Mouse (Mus musculus) forebrain, embryonic 13.5 days (tissue): ENCODE data around the gene Mvp. TPM values are rescaled to one million over a fixed set of nuclear protein-coding genes. Genes with fewer than 3 reads are reported as not detected.

Experiments
- ATAC-seq: fragments of 200-750 bp; cut with Nextera tagmentation; 2 replicates; pipeline ENCODE4 v1.8.0; 2017
- H3K27ac ChIP-seq: fragments of 300-500 bp; sonication (generic); 2 replicates; pipeline ENCODE4 v1.5.1; 2015; ENCODE audit warnings: inconsistent platforms, mild to moderate bottlenecking, moderate library complexity
- H3K27me3 ChIP-seq: fragments of 300-500 bp; sonication (generic); 2 replicates; pipeline ENCODE4 v1.6.1; 2015; ENCODE audit warnings: mild to moderate bottlenecking, inconsistent platforms
- H3K36me3 ChIP-seq: fragments of 300-500 bp; sonication (generic); 2 replicates; pipeline ENCODE4 v1.6.1; 2015; ENCODE audit warnings: mild to moderate bottlenecking, inconsistent platforms; ENCODE audit not compliant: poor library complexity, severe bottlenecking
- H3K4me1 ChIP-seq: fragments of 300-500 bp; sonication (generic); 2 replicates; pipeline ENCODE4 v1.6.1; 2015; ENCODE audit warnings: inconsistent platforms
- H3K4me2 ChIP-seq: fragments of 300-500 bp; sonication (generic); 2 replicates; pipeline ENCODE4 v1.6.1; 2015; ENCODE audit warnings: inconsistent platforms, mild to moderate bottlenecking, moderate library complexity
- H3K4me3 ChIP-seq: fragments of 300-500 bp; sonication (generic); 2 replicates; pipeline ENCODE4 v1.5.1; 2015; ENCODE audit warnings: mild to moderate bottlenecking, inconsistent platforms
- H3K9ac ChIP-seq: fragments of 300-500 bp; sonication (generic); 2 replicates; pipeline ENCODE4 v1.6.1; 2015; ENCODE audit warnings: mild to moderate bottlenecking, inconsistent platforms
- H3K9me3 ChIP-seq: fragments of 300-500 bp; sonication (generic); replicated peaks from 2 replicates; pipeline ENCODE4 v1.6.1; 2016; ENCODE audit warnings: inconsistent platforms
- WGBS: fragments of 180-500 bp; shearing (Covaris S2); methylation state at CpG from one replicate; pipeline ENCODE4 v1.1.7; 2015; 5-methylcytosine and 5-hydroxymethylcytosine counted together
- microRNA-seq: library from miRNA; unstranded; fragments of <30 nt; microRNA quantifications from one replicate; pipeline ENCODE4, GENCODE M21; 2016
- polyA plus RNA-seq: library from polyadenylated mRNA; unstranded; fragments of >200 nt; fragmentation: Nextera tagmentation; extraction: Ambion mirVana; gene quantifications from 2 replicates; pipeline ENCODE4 v1.2.1, GENCODE M21; 2015

The Mvp gene
- polyA plus RNA-seq, 1 experiment from 2014 or later = 3.2 TPM

- Histone ChIP-seq H3K9me3 (no peaks in the 10 kb centered on the region), H3K9ac (peak overlapping the region; percentile 77), H3K4me3 (peak overlapping the region; percentile 60), H3K27me3 (peaks cover 35% of the 10 kb centered on the region), H3K36me3 (peaks cover 7% of the 10 kb centered on the region), H3K4me1 (peaks cover 47% of the 10 kb centered on the region), H3K4me2 (peak overlapping the region; percentile 98), H3K27ac (no peak overlapping the region)
- ATAC-seq = no peak
- WGBS = 27% methylated on average over 4 of the region's 4 CpGs
These were observed 62.7 kb downstream of the Mvp start for GRCm38 (mm10) chr7:126951741-126952140.

- WGBS = 5% methylated on average over 26 of the region's 26 CpGs
- Histone ChIP-seq H3K27ac (peak overlapping the region; percentile 87; the same call in 1 of the 2 replicates), H3K9ac (peak overlapping the region; percentile 77), H3K4me2 (peak overlapping the region; percentile 98), H3K4me1 (peaks cover 47% of the 10 kb centered on the region), H3K9me3 (no peaks in the 10 kb centered on the region), H3K36me3 (peaks cover 7% of the 10 kb centered on the region; the same call in 1 of the 2 replicates), H3K27me3 (peaks cover 35% of the 10 kb centered on the region), H3K4me3 (peak overlapping the region; percentile 60)
- no peak for ATAC-seq
These were observed 63.5 kb downstream of the Mvp start for GRCm38 (mm10) chr7:126950647-126951615.

GRCm38 (mm10) chr7:126949793-126950646, 64.4 kb downstream of the Mvp start, which contains the start of gene Sez6l2:
Sez6l2 (plus strand) TSS chr7:126950563.
- peaks cover 35% of the 10 kb centered on the region for H3K27me3 ChIP-seq

GRCm38 (mm10) chr7:126949403-126949792, 65.0 kb downstream of the Mvp start, which contains the start of gene Asphd1:
Asphd1 (minus strand) TSS chr7:126949582.
- Histone ChIP-seq H3K4me1 (peaks cover 47% of the 10 kb centered on the region), H3K4me2 (peak within 1 kb of the TSS; percentile 98), H3K9ac (peak within 1 kb of the TSS; percentile 77), H3K36me3 (peaks cover 19% of the 10 kb centered on the region), H3K27ac (peak within 1 kb of the TSS; percentile 87), H3K9me3 (no peaks in the 10 kb centered on the region), H3K27me3 (peaks cover 35% of the 10 kb centered on the region), H3K4me3 (peak within 1 kb of the TSS; percentile 60)
- peak; percentile 70 for ATAC-seq
- 2% methylated on average over 20 of the region's 21 CpGs for WGBS

More at GRCm38 (mm10) chr7:126949793-126950646, 64.4 kb downstream of the Mvp start, which contains the start of gene Sez6l2:
- H3K36me3 ChIP-seq = peaks cover 13% of the 10 kb centered on the region
- peak; percentile 87 for ATAC-seq
- H3K9me3 ChIP-seq = no peaks in the 10 kb centered on the region
- WGBS = 1% methylated on average over 42 of the region's 42 CpGs
- H3K4me2 ChIP-seq = peak within 1 kb of the TSS; percentile 98
- H3K27ac ChIP-seq = peak within 1 kb of the TSS; percentile 87
- H3K4me1 ChIP-seq = peaks cover 47% of the 10 kb centered on the region
- H3K4me3 ChIP-seq = peak within 1 kb of the TSS; percentile 60
- H3K9ac ChIP-seq = peak within 1 kb of the TSS; percentile 77

GRCm38 (mm10) chr7:126948626-126949025, 65.8 kb downstream of the Mvp start:
- ATAC-seq = no peak
- H3K4me3 ChIP-seq = peak overlapping the region; percentile 60
- peaks cover 35% of the 10 kb centered on the region for H3K27me3 ChIP-seq
- H3K9ac ChIP-seq = peak overlapping the region; percentile 77
- H3K36me3 ChIP-seq = peaks cover 27% of the 10 kb centered on the region
- H3K4me2 ChIP-seq = peak overlapping the region; percentile 98
- no peaks in the 10 kb centered on the region for H3K9me3 ChIP-seq
- H3K27ac ChIP-seq = peak overlapping the region; percentile 87; the same call in 1 of the 2 replicates
- 81% methylated on average over 10 of the region's 10 CpGs for WGBS
- H3K4me1 ChIP-seq = peaks cover 47% of the 10 kb centered on the region

- Histone ChIP-seq H3K4me1 (peaks cover 36% of the 10 kb centered on the region), H3K9ac (no peak overlapping the region), H3K36me3 (peaks cover 46% of the 10 kb centered on the region), H3K4me3 (no peak overlapping the region), H3K27me3 (peaks cover 18% of the 10 kb centered on the region), H3K9me3 (no peaks in the 10 kb centered on the region), H3K4me2 (no peak overlapping the region), H3K27ac (no peak overlapping the region)
- 29% methylated on average over 3 of the region's 3 CpGs for WGBS
- no peak for ATAC-seq
These were observed 67.9 kb downstream of the Mvp start for GRCm38 (mm10) chr7:126946530-126946929.

GRCm38 (mm10) chr7:126941801-126942200, 72.6 kb downstream of the Mvp start:
- no peak overlapping the region; the same call in 1 of the 2 replicates for H3K27ac ChIP-seq
- H3K4me3 ChIP-seq = no peak overlapping the region
- peaks cover 58% of the 10 kb centered on the region for H3K36me3 ChIP-seq
- no peaks in the 10 kb centered on the region for H3K27me3 ChIP-seq
- H3K4me2 ChIP-seq = no peak overlapping the region
- peaks cover 9% of the 10 kb centered on the region; the same call in 1 of the 2 replicates for H3K4me1 ChIP-seq
- ATAC-seq = 0 out of 2 replicates have a peak, but pooled peaks have one; percentile 41
- 70% methylated on average over 5 of the region's 5 CpGs for whole genome bisulfite sequencing
- no peak overlapping the region for H3K9ac ChIP-seq
- H3K9me3 ChIP-seq = no peaks in the 10 kb centered on the region

- H3K36me3 ChIP-seq = peaks cover 59% of the 10 kb centered on the region
- no peak overlapping the region for H3K27ac ChIP-seq
- no peak overlapping the region for H3K4me3 ChIP-seq
- H3K9ac ChIP-seq = no peak overlapping the region
- no peaks in the 10 kb centered on the region for H3K27me3 ChIP-seq
- 60% methylated on average over 6 of the region's 6 CpGs for WGBS
- peaks cover 9% of the 10 kb centered on the region; the same call in 1 of the 2 replicates for H3K4me1 ChIP-seq
- no peak overlapping the region for H3K4me2 ChIP-seq
- no peaks in the 10 kb centered on the region for H3K9me3 ChIP-seq
- no peak for ATAC-seq
These were observed 73.2 kb downstream of the Mvp start for GRCm38 (mm10) chr7:126941171-126941570.

Small RNA genes lying within 50 kb of the gene (microRNA-seq; reads per million reads assigned to microRNA genes)
- gene Gm44343 = not detected

Other genes starting within 250 kb of the Mvp start
- 1.7 and 2.8 TPM in 2 replicates for gene Gdpd3, start 248.3 kb downstream of the Mvp start, polyA plus RNA-seq
- 124 and 143 TPM in 2 replicates for gene Ypel3, start 237.7 kb downstream of the Mvp start, polyA plus RNA-seq
- gene Tbx6, start 233.1 kb downstream of the Mvp start, polyA plus RNA-seq = 0.43 and 0.55 TPM in 2 replicates
- gene Ppp4c, start 222.1 kb downstream of the Mvp start, polyA plus RNA-seq = 246 and 258 TPM in 2 replicates
- 27.0 and 30.0 TPM in 2 replicates for gene Fam57b, start 217.0 kb downstream of the Mvp start, polyA plus RNA-seq
- gene 4930451I11Rik, start 183.0 kb downstream of the Mvp start, polyA plus RNA-seq = not detected in 2 replicates
- gene Doc2a, start 167.2 kb downstream of the Mvp start, polyA plus RNA-seq = 4.1 and 4.2 TPM in 2 replicates
- gene Hirip3, start 152.6 kb downstream of the Mvp start, polyA plus RNA-seq = 47.7 and 49.1 TPM in 2 replicates
- 94.9 and 96.2 TPM in 2 replicates for gene Ino80e, start 152.2 kb downstream of the Mvp start, polyA plus RNA-seq
- gene Taok2, start 129.9 kb downstream of the Mvp start, polyA plus RNA-seq = 51.9 and 60.0 TPM in 2 replicates
- 30.5 and 35.3 TPM in 2 replicates for gene Tmem219, start 91.7 kb downstream of the Mvp start, polyA plus RNA-seq
- 69.4 and 69.8 TPM in 2 replicates for gene Kctd13, start 85.7 kb downstream of the Mvp start, polyA plus RNA-seq
- gene Asphd1, start 65.0 kb downstream of the Mvp start, polyA plus RNA-seq = 2.5 and 5.1 TPM in 2 replicates
- gene Sez6l2, start 64.1 kb downstream of the Mvp start, polyA plus RNA-seq = 16.8 and 18.4 TPM in 2 replicates
- 82.9 and 95.8 TPM in 2 replicates for gene Cdipt, start 38.7 kb downstream of the Mvp start, polyA plus RNA-seq
- gene Cdiptos, start 38.5 kb downstream of the Mvp start, polyA plus RNA-seq = 0.42 and 1.2 TPM in 2 replicates
- 0.65 and 1.0 TPM in 2 replicates for gene Pagr1b, start 1.9 kb upstream of the Mvp start, polyA plus RNA-seq
- gene Pagr1a, start 2.7 kb upstream of the Mvp start, polyA plus RNA-seq = 41.7 and 74.5 TPM in 2 replicates
- gene Gm42742, start 6.5 kb upstream of the Mvp start, polyA plus RNA-seq = 41.1 and 88.0 TPM in 2 replicates
- 6.8 and 8.3 TPM in 2 replicates for gene Prrt2, start 6.6 kb upstream of the Mvp start, polyA plus RNA-seq
- 63.9 and 65.8 TPM in 2 replicates for gene Maz, start 12.4 kb upstream of the Mvp start, polyA plus RNA-seq
- 135 and 143 TPM in 2 replicates for gene Kif22, start 27.9 kb upstream of the Mvp start, polyA plus RNA-seq
- not detected in 2 replicates for gene Zg16, start 72.7 kb upstream of the Mvp start, polyA plus RNA-seq
- 0.91 and 1.0 TPM in 2 replicates for gene AI467606, start 76.7 kb upstream of the Mvp start, polyA plus RNA-seq
- gene Qprt, start 107.6 kb upstream of the Mvp start, polyA plus RNA-seq = 0.67 and 0.96 TPM in 2 replicates
- gene Spn, start 123.2 kb upstream of the Mvp start, polyA plus RNA-seq = 0.08 TPM in 1 of 2 replicates, not detected in the other
- 89.0 and 98.7 TPM in 2 replicates for gene Cd2bp2, start 181.4 kb upstream of the Mvp start, polyA plus RNA-seq
- gene Tbc1d10b, start 193.8 kb upstream of the Mvp start, polyA plus RNA-seq = 24.9 and 27.3 TPM in 2 replicates
- 9.0 and 9.8 TPM in 2 replicates for gene Mylpf, start 194.3 kb upstream of the Mvp start, polyA plus RNA-seq
- 68.9 and 73.1 TPM in 2 replicates for gene Zfp553, start 218.4 kb upstream of the Mvp start, polyA plus RNA-seq
- 31.8 and 33.4 TPM in 2 replicates for gene Sept1, start 218.5 kb upstream of the Mvp start, polyA plus RNA-seq
- gene Zfp771, start 229.7 kb upstream of the Mvp start, polyA plus RNA-seq = 53.9 and 54.2 TPM in 2 replicates
- 224 and 229 TPM in 2 replicates for gene Dctpp1, start 246.1 kb upstream of the Mvp start, polyA plus RNA-seq